Mouse (Mus musculus) olfactory bulb, adult 2 months (tissue): ENCODE measurements around the gene Ppp2r5c. TPM values are rescaled to one million over a fixed set of nuclear protein-coding genes. Genes with fewer than 3 reads are reported as not detected.

ENCODE experiments used
- H3K27ac ChIP-seq: fragments of 200-500 bp; 2 replicates; pipeline ENCODE4 v1.5.1; 2012; ENCODE audit warnings: low read depth, low read length; ENCODE audit not compliant: insufficient read depth
- H3K4me1 ChIP-seq: fragments of 200-500 bp; 2 replicates; pipeline ENCODE4 v1.6.1; 2012; ENCODE audit warnings: low read length; ENCODE audit not compliant: control insufficient read depth, insufficient read depth
- H3K4me3 ChIP-seq: fragments of 200-500 bp; 2 replicates; pipeline ENCODE4 v1.5.1; 2012; ENCODE audit warnings: mild to moderate bottlenecking, low read depth, low read length, moderate library complexity; ENCODE audit not compliant: insufficient read depth
- CTCF ChIP-seq: fragments of 200-500 bp; IDR thresholded peaks from 2 replicates; pipeline ENCODE4 v1.5.1; 2012; ENCODE audit warnings: low read depth, mild to moderate bottlenecking, low read length, moderate library complexity; ENCODE audit not compliant: insufficient read depth
- POLR2A ChIP-seq: fragments of 200-500 bp; IDR thresholded peaks from 2 replicates; pipeline ENCODE4 v1.6.1; 2012; ENCODE audit warnings: mild to moderate bottlenecking, low read depth, low read length, moderate library complexity; ENCODE audit not compliant: insufficient read depth
- WGBS: fragments of 180-500 bp; shearing (Covaris S2); methylation state at CpG from one replicate; pipeline ENCODE4 v1.1.7; 2018; 5-methylcytosine and 5-hydroxymethylcytosine counted together
- polyA plus RNA-seq: library from polyadenylated mRNA; stranded (reverse); fragments of >200 nt; gene quantifications from 2 replicates; pipeline ENCODE4 v1.2.4, GENCODE M21; 2012; ENCODE audit warnings: low replicate concordance; ENCODE audit not compliant: missing spikeins, insufficient read depth, insufficient read length

Gene Ppp2r5c
- polyA plus RNA-seq, 1 experiment = not detected

DNA sequence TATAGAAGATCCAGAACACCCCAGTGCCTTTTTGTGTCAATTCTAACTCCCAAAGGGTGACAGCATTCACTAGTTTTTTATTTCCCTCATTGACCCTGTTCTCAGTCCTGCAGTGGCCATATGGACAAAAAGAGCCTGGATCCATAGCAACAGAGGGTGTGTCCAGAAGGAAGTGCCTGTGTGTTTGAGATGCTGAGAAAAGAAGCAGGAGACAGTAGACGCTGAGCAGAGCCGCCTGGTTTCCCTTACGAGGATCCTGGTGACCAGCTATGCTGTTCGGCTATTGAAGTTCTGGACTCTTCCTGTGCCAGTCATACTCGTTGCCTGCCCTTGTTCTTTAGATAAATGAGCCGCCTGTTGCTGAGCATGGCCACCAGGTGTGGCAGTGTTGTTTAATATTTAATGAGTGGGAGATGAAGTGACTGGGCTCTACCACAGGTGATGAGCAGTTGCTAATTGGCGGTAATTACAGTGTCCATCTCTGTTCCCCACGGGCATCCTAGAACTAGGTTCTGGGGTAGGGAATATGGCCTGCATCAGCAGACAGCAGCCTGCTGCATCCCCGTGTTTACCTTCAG lies 65.0 kb downstream of the Ppp2r5c start:
- WGBS = 70% methylated on average over 9 of the region's 9 CpGs
- Histone ChIP-seq H3K4me1 (peaks cover 35% of the 10 kb centered on the region), H3K27ac (no peak overlapping the region), H3K4me3 (no peak overlapping the region)
- TF ChIP-seq CTCF (no peak), POLR2A (no peak)

DNA sequence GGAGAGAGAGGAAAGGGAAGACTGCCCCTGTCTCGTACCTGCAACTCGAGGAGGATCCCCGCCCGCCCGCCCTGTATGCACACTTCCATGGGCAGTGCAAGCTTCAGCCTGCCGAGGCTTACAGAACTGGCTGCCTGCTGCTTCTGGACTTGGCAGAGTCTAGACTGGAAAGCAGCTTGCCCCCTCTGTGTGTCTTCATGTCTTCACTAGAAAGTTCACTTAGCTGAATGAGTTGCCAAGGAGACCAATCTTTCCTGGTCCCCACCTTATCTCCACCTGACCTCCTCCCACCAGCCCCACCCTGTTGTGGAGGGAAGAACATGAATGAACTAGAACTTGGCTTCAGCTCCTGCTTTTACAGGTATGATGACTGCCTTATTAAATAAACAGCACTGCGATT lies 66.0 kb downstream of the Ppp2r5c start:
- no peak for TF ChIP-seq CTCF
- no peak for TF ChIP-seq POLR2A
- H3K4me1 ChIP-seq = peaks cover 35% of the 10 kb centered on the region
- H3K4me3 ChIP-seq = no peak overlapping the region
- no peak overlapping the region for H3K27ac ChIP-seq
- WGBS = 79% methylated on average over 7 of the region's 7 CpGs

DNA sequence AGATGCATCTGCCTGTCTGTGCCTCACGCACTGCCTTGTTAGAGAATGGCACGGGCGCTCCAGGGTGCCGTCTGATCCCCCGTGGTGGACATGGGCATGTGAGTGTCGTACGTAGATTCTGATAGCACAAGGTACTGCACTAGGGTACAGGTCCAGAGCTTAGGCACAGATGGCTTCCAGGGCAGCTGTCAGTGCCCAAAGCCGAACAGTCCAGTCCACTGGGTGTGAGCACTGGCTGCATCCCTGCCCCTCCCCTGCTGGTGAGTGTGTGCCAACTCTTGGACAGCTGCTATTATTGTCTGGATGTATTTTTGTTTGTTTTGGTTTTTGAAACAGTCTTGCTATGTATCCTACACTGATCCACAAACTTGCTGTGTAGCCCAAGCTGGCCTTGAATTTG lies 68.8 kb downstream of the Ppp2r5c start:
- 72% methylated on average over 8 of the region's 8 CpGs for WGBS
- Histone ChIP-seq H3K4me1 (peaks cover 22% of the 10 kb centered on the region), H3K4me3 (no peak overlapping the region), H3K27ac (no peak overlapping the region)
- TF ChIP-seq CTCF = no peak
- TF ChIP-seq POLR2A = no peak

DNA sequence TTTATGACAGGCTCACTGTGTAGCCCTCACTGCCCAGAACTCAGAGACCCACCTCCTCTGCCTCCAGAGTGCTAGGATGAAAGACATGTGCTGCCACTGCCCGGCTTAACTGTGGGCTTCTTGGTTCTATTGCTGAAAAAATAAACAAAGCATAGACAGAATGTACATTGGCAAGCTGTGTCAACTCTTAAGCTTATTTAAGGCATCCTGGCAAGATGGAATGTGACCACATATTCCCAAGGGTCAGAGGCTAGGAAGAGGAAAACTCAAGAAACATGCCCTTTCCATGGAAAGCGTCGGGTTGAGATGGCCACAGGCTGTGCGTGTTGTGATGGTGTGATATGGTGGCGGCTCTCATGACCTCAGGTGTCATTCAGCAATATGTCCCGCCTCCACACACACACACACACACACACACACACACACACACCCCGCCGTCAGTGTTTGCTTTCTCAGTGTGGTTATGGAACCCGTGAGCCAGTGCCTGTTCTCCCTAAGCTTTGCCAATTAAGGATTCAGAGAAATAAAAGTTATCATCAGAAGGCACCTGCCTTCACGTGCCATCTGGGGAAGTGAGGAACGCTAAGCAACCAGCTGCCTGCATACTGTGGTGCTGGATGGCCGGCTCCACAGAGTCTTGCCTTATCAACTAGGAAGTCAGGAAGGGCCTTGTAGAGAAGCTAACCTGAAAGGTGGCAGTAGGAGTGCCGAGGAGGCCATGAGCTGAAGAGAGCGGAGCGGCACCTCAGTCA lies 73.5 kb downstream of the Ppp2r5c start:
- H3K4me1 ChIP-seq = peaks cover 4% of the 10 kb centered on the region
- 81% methylated on average over 15 of the region's 15 CpGs for WGBS
- H3K27ac ChIP-seq = no peak overlapping the region
- TF ChIP-seq CTCF (no peak), POLR2A (no peak)
- no peak overlapping the region for H3K4me3 ChIP-seq

DNA sequence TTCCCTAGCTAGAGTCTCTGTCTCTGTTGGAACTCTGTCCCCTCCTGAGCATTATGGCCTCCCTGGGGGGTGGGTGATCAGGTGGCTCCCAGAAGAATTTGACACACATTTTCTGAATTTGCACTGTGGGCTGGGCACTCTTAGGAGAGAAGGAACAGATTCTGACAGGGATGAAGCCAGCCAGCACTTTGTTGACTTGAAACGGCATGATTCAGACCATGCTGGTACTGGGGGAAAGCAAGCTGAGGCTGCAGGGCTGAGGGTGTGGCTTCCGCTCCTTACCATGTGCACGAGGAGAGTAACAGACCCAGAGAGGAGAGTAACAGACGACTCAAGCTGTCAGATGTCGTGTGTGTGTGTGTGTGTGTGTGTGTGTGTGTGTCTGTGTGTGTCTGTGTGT lies 76.6 kb downstream of the Ppp2r5c start:
- no peak overlapping the region for H3K27ac ChIP-seq
- 80% methylated on average over 5 of the region's 5 CpGs for WGBS
- TF ChIP-seq CTCF (no peak), POLR2A (no peak)
- H3K4me1 ChIP-seq = no peaks in the 10 kb centered on the region
- H3K4me3 ChIP-seq = no peak overlapping the region

DNA sequence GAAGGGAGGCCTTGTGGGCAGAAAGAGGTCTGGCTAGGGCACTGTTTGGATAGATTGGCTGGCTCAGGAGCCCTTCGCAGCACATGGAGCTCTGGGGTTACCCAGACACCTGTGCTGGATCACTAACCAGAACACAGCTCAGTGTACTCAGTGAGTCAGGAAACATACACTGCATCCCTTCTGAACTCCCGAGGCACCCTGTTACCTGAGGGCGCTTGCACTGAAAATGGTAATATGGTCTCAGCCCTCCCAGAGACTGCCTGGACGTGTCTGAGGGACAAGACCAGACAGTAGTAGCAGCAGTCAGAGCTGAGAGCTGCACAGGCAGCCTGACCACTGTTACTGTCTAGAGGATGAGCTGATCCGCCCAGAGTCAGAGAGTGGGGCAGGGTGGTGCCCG lies 85.8 kb downstream of the Ppp2r5c start:
- 93% methylated on average over 6 of the region's 6 CpGs for WGBS
- TF ChIP-seq POLR2A (no peak), CTCF (no peak)
- H3K4me3 ChIP-seq = no peak overlapping the region
- peaks cover 26% of the 10 kb centered on the region for H3K4me1 ChIP-seq
- H3K27ac ChIP-seq = no peak overlapping the region

DNA sequence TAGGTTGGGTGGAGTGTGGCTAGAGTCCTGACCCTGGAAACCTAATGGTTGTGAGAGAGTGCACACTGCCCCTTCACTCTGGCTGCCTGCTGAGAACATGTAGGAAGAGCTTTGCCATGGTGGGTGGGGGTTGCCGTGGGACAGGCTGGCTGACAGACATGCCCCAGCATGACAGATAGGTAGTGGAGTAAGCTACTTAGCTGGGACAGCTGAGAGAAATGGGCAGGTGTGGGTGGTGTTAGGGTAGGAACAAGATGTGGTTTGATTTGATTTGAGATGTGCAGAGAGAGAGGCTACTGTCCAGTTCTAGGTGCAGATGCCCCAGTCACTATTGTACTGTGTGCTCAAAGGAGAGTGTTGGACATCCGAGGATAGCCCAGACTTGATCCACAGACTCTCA lies 86.2 kb downstream of the Ppp2r5c start:
- TF ChIP-seq CTCF = no peak
- no peak for TF ChIP-seq POLR2A
- Histone ChIP-seq H3K4me3 (no peak overlapping the region), H3K4me1 (peaks cover 28% of the 10 kb centered on the region), H3K27ac (no peak overlapping the region)
- WGBS = 86% methylated on average over 2 of the region's 2 CpGs

DNA sequence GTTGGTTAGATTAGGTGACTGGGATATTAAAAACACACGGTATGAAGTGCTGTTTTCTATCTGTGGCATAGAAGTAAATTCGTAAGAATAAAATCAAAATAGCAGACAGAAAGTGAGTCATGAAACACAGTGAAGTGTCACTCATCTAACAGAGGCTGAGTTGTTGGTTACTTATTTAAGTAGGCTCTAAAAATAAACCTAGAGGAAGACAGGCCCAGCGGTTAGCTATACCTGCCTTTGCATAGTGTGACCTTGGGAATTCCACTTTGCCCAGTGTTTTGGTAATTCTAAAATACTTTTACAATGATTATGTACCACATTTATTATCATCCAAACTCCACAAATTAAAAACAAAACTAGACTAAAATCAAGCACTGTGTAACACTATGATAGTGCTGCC lies 86.9 kb downstream of the Ppp2r5c start:
- WGBS = 50% methylated on average over 3 of the region's 3 CpGs
- H3K4me1 ChIP-seq = peaks cover 28% of the 10 kb centered on the region
- TF ChIP-seq POLR2A (no peak), CTCF (no peak)
- H3K27ac ChIP-seq = no peak overlapping the region
- H3K4me3 ChIP-seq = no peak overlapping the region

DNA sequence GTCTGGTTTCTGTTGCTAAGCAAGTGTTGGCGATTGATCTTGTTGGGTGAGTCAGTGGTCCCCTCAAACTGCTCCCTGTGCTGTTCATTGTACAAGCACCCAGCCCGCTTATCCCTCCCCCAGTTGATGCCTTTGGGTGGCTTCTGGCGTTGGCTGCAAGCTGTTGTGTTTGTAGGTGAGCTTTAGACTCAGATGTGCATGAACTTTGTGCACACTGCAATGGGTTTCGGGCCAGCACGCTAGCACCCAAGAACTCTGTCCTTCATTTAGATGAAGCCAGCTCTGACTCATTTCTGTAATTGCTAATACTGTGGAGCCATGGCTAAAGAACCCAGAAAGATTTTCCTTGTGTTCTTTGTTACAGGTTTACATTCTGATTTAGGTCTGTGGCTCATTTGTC lies 88.4 kb downstream of the Ppp2r5c start:
- 43% methylated on average over 5 of the region's 5 CpGs for WGBS
- peak overlapping the region; percentile 33 for H3K27ac ChIP-seq

DNA sequence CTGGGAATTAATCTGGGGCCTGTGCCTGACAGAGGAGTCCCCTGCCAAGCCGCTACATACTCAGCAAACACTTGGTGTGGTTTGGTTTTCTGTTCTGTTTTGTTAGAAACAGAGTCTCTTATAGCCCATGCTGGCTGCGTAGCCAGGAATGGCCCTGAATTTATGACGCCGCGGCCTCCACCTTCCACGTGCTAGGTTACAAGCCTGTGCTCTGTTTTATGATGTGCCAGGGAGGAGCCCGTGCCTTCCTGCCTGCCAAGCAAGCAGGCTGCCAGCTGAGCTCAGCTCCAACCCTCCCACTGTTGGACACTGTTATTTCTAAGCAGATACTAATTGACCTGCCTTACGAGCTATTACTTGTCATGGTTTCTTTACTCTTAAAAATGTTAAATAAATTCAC lies 90.8 kb downstream of the Ppp2r5c start:
- WGBS = 32% methylated on average over 8 of the region's 8 CpGs
- no peak overlapping the region for H3K27ac ChIP-seq
- no peak overlapping the region for H3K4me3 ChIP-seq
- TF ChIP-seq POLR2A (no peak), CTCF (no peak)
- peaks cover 34% of the 10 kb centered on the region for H3K4me1 ChIP-seq

More for the DNA sequence above, 88.4 kb downstream of the Ppp2r5c start:
- no peak for TF ChIP-seq POLR2A
- no peak for TF ChIP-seq CTCF
- Histone ChIP-seq H3K4me3 (no peak overlapping the region), H3K4me1 (peaks cover 28% of the 10 kb centered on the region)
